Mouse (Mus musculus): ENCODE data around the gene Epb41l4b. TPM values are rescaled to one million over a fixed set of nuclear protein-coding genes. Genes with fewer than 3 reads are reported as not detected.

The Epb41l4b gene
- polyA plus RNA-seq, 1 experiment from 2014 or later = 2.3 TPM

DNA sequence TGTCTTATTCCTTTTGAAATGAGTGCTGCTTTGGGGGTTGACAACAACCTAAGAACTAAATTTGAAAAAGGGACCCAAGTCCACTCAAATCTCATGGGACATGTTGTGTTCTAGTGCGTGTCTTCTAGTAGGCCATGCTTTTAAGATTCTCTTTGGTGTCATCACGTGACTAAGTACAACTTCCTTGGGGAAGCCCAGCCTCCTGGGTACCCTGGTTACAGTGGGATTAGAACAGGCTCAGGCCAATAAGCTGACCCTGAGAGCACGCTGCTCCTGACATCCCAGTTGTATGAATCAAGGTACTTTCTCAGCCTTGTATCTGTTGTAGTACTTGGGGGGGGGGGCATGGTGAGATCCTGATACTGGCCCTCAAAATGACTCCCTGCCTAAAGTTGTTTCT is 191.5 kb downstream of the Epb41l4b start:
- no peak for ATAC-seq (replicated peaks; ENCODE audit: low FRiP score)
- H3K27ac ChIP-seq (ENCODE audit: low read depth, low read length) = no peak overlapping the region
- H3K4me1 ChIP-seq (replicated peaks; ENCODE audit: control insufficient read depth, insufficient read depth, low read length) = no peaks in the 10 kb centered on the region
- no peak for DNase-seq (ENCODE audit: low spot score)
- H3K36me3 ChIP-seq (ENCODE audit: control insufficient read depth, insufficient read depth, low read length) = no peaks in the 10 kb centered on the region
- 81% methylated on average over 3 of the region's 3 CpGs for WGBS
- H3K4me3 ChIP-seq (ENCODE audit: low read depth, low read length) = no peak overlapping the region
- H3K27me3 ChIP-seq (replicated peaks; ENCODE audit: control insufficient read depth, insufficient read depth, low read length) = no peaks in the 10 kb centered on the region
- H3K4me2 ChIP-seq = no peak overlapping the region
- no peaks in the 10 kb centered on the region for H3K9me3 ChIP-seq (ENCODE audit: control insufficient read depth, low read length)
- H3K9ac ChIP-seq (ENCODE audit: low read depth, low read length) = no peak overlapping the region

DNA sequence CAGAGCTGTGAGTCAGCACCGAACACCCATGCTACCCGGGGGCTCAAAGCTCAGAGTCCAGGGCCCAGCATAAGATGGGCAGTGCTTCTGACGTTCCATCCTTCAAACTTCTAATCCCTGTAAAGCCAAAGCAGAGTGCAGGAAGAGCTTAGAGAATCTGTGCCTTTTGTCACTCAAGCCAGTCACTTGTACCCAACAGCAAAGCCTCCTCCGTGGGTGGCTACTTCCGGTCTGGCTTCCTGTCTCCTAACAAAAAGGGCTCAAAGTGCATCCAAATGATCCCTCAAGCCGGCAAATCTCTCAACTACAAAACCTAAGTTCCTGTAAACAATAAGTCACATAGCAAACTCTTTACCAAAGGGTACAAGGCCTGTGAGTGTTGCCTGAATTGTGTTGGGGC is 193.7 kb downstream of the Epb41l4b start:
- Histone ChIP-seq H3K27ac (ENCODE audit: low read depth, low read length) (no peak overlapping the region), H3K27me3 (replicated peaks; ENCODE audit: control insufficient read depth, insufficient read depth, low read length) (no peaks in the 10 kb centered on the region), H3K4me3 (ENCODE audit: low read depth, low read length) (no peak overlapping the region), H3K4me1 (replicated peaks; ENCODE audit: control insufficient read depth, insufficient read depth, low read length) (peaks cover 11% of the 10 kb centered on the region), H3K36me3 (ENCODE audit: control insufficient read depth, insufficient read depth, low read length) (no peaks in the 10 kb centered on the region), H3K9ac (ENCODE audit: low read depth, low read length) (no peak overlapping the region), H3K9me3 (ENCODE audit: control insufficient read depth, low read length) (no peaks in the 10 kb centered on the region), H3K4me2 (no peak overlapping the region)
- DNase-seq (ENCODE audit: low spot score) (no peak), ATAC-seq (replicated peaks; ENCODE audit: low FRiP score) (no peak)
- 52% methylated on average over 6 of the region's 6 CpGs for WGBS

GRCm38 (mm10) chr4:56946641-56947640 is 196.3 kb downstream of the Epb41l4b start, which contains the start of gene Tmem245:
Gene Tmem245, minus strand, starts transcription at chr4:56947437.
- Histone ChIP-seq H3K27me3 (replicated peaks; ENCODE audit: control insufficient read depth, insufficient read depth, low read length) (no peaks in the 10 kb centered on the region), H3K4me2 (peak within 1 kb of the TSS; percentile 95), H3K36me3 (ENCODE audit: control insufficient read depth, insufficient read depth, low read length) (no peaks in the 10 kb centered on the region), H3K9me3 (ENCODE audit: control insufficient read depth, low read length) (no peaks in the 10 kb centered on the region), H3K4me3 (ENCODE audit: low read depth, low read length) (peak within 1 kb of the TSS; percentile 90), H3K9ac (ENCODE audit: low read depth, low read length) (peak within 1 kb of the TSS; percentile 95), H3K4me1 (replicated peaks; ENCODE audit: control insufficient read depth, insufficient read depth, low read length) (peaks cover 21% of the 10 kb centered on the region), H3K27ac (ENCODE audit: low read depth, low read length) (peak within 1 kb of the TSS; percentile 85)
- ATAC-seq (replicated peaks; ENCODE audit: low FRiP score) (peak; percentile 96), DNase-seq (ENCODE audit: low spot score) (peak; percentile 88)
- WGBS = under 1% methylated on average over 107 of the region's 107 CpGs

DNA sequence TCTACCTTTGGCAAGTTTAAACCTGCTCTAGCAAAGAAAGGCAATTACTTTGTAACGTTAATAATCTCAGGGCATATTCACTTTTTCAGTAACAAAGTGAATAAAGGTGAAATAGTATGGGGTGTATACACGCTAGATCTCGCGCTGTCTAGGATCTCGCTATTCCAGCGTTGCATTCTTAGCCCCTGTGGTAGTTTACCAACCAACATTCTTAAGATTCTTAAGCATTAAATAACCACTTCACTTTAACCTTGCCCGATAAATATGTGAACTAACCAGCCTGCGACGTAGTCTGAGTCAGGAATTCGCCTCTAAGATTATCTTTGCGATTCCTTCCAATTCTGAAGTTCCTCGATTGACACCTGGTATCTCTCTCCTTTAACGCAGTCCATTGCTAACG is 197.1 kb downstream of the Epb41l4b start:
- Histone ChIP-seq H3K4me2 (peak overlapping the region; percentile 95), H3K9ac (ENCODE audit: low read depth, low read length) (peak overlapping the region; percentile 95), H3K27ac (ENCODE audit: low read depth, low read length) (no peak overlapping the region), H3K9me3 (ENCODE audit: control insufficient read depth, low read length) (no peaks in the 10 kb centered on the region), H3K4me3 (ENCODE audit: low read depth, low read length) (peak overlapping the region; percentile 90), H3K4me1 (replicated peaks; ENCODE audit: control insufficient read depth, insufficient read depth, low read length) (peaks cover 26% of the 10 kb centered on the region), H3K27me3 (replicated peaks; ENCODE audit: control insufficient read depth, insufficient read depth, low read length) (no peaks in the 10 kb centered on the region), H3K36me3 (ENCODE audit: control insufficient read depth, insufficient read depth, low read length) (no peaks in the 10 kb centered on the region)
- no peak; the same call in 1 of the 2 replicates for ATAC-seq (replicated peaks; ENCODE audit: low FRiP score)
- 2% methylated on average over 14 of the region's 14 CpGs for WGBS
- DNase-seq (ENCODE audit: low spot score) = no peak

- H3K36me3 ChIP-seq (ENCODE audit: control insufficient read depth, insufficient read depth, low read length) = no peaks in the 10 kb centered on the region
- DNase-seq (ENCODE audit: low spot score) = no peak
- H3K27ac ChIP-seq (ENCODE audit: low read depth, low read length) = no peak overlapping the region
- peaks cover 35% of the 10 kb centered on the region for H3K4me1 ChIP-seq (replicated peaks; ENCODE audit: control insufficient read depth, insufficient read depth, low read length)
- no peak overlapping the region for H3K4me2 ChIP-seq
- no peak overlapping the region for H3K4me3 ChIP-seq (ENCODE audit: low read depth, low read length)
- no peaks in the 10 kb centered on the region for H3K27me3 ChIP-seq (replicated peaks; ENCODE audit: control insufficient read depth, insufficient read depth, low read length)
- H3K9me3 ChIP-seq (ENCODE audit: control insufficient read depth, low read length) = no peaks in the 10 kb centered on the region
- no peak for ATAC-seq (replicated peaks; ENCODE audit: low FRiP score)
- H3K9ac ChIP-seq (ENCODE audit: low read depth, low read length) = no peak overlapping the region
- 50% methylated on average over 4 of the region's 4 CpGs for WGBS
Observed at GRCm38 (mm10) chr4:56944286-56944685, 199.0 kb downstream of the Epb41l4b start.

DNA sequence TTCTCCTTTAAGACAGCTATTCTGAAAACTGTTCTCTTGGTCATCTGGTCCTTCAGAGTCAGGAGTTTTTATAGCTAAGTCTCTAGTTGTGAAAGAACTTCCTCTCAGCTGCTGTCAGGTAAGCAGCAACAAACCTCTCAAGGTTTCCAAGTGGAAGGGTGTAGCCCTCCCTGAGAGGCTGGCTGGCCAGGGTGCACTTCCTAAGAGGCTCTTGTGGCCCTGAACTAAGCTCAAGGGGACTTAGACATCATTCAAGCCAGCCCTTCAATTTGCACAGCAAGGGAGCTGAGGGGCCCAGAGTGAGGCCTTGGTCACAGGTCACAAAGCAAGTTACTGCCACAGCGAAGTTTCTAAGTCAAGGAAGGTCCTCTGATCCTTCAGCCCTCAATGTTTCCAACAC is 200.0 kb downstream of the Epb41l4b start:
- Histone ChIP-seq H3K27me3 (replicated peaks; ENCODE audit: control insufficient read depth, insufficient read depth, low read length) (no peaks in the 10 kb centered on the region), H3K4me3 (ENCODE audit: low read depth, low read length) (no peak overlapping the region), H3K27ac (ENCODE audit: low read depth, low read length) (no peak overlapping the region), H3K4me1 (replicated peaks; ENCODE audit: control insufficient read depth, insufficient read depth, low read length) (peaks cover 35% of the 10 kb centered on the region), H3K9me3 (ENCODE audit: control insufficient read depth, low read length) (no peaks in the 10 kb centered on the region), H3K4me2 (no peak overlapping the region), H3K9ac (ENCODE audit: low read depth, low read length) (no peak overlapping the region), H3K36me3 (ENCODE audit: control insufficient read depth, insufficient read depth, low read length) (0 out of 2 replicates have a peak, but pooled peaks cover 2% of the 10 kb centered on the region)
- no peak for DNase-seq (ENCODE audit: low spot score)
- 73% methylated on average over 1 of the region's 1 CpGs for WGBS
- ATAC-seq (replicated peaks; ENCODE audit: low FRiP score) = no peak

GRCm38 (mm10) chr4:56942567-56942966 is 200.7 kb downstream of the Epb41l4b start:
- H3K4me3 ChIP-seq (ENCODE audit: low read depth, low read length) = no peak overlapping the region
- H3K27ac ChIP-seq (ENCODE audit: low read depth, low read length) = no peak overlapping the region
- H3K9me3 ChIP-seq (ENCODE audit: control insufficient read depth, low read length) = no peaks in the 10 kb centered on the region
- ATAC-seq (replicated peaks; ENCODE audit: low FRiP score) = no peak
- no peaks in the 10 kb centered on the region for H3K27me3 ChIP-seq (replicated peaks; ENCODE audit: control insufficient read depth, insufficient read depth, low read length)
- 0 out of 2 replicates have a peak, but pooled peaks cover 2% of the 10 kb centered on the region for H3K36me3 ChIP-seq (ENCODE audit: control insufficient read depth, insufficient read depth, low read length)
- H3K4me1 ChIP-seq (replicated peaks; ENCODE audit: control insufficient read depth, insufficient read depth, low read length) = peaks cover 35% of the 10 kb centered on the region
- 88% methylated on average over 1 of the region's 1 CpGs for whole genome bisulfite sequencing
- H3K9ac ChIP-seq (ENCODE audit: low read depth, low read length) = no peak overlapping the region
- H3K4me2 ChIP-seq = no peak overlapping the region
- DNase-seq (ENCODE audit: low spot score) = no peak

All from liver, embryonic 11.5 days (tissue).